Mouse (Mus musculus) right cerebral cortex, postnatal 25 days (tissue): ENCODE measurements around the gene Chpt1.
"Not testable (repeated sequence)": the region's sequence is repeated elsewhere in the genome, so short reads cannot be mapped to it uniquely, and the experiment has no call there.

Source experiments
- DNase-seq: peaks from one replicate; pipeline ENCODE4 v3.0.0; 2022

Gene Chpt1

DNA sequence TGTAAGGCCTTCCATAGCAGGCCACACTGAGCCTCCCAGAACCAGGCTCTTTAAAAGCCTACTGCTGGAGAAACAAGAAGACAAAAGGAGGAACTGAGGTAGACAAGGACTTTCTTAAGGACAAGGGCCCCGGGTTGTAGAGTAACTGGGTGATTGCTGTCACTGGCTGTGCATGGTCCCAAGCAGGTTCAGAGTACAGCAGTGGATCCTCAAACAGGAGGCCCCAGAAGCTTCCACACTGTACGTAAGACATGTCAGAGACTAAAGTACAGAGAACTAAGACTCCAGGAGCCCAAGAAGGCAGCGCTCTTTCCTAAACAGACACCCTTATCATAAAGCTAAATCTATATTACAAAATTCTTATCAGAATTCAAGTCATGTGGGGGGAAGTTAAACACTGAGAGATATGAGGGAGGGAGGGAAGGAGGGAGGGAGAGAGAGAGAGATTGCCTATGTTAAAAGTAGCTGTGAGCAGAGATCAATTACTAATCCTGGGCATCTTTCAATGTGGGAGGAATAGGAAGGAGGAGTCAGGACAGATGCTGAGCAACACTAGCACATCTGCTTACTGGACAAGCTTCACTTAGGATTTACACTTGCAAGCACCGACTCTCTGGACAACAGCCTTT is 8.8 kb downstream of the Chpt1 start:
- DNase-seq, result no peak

DNA sequence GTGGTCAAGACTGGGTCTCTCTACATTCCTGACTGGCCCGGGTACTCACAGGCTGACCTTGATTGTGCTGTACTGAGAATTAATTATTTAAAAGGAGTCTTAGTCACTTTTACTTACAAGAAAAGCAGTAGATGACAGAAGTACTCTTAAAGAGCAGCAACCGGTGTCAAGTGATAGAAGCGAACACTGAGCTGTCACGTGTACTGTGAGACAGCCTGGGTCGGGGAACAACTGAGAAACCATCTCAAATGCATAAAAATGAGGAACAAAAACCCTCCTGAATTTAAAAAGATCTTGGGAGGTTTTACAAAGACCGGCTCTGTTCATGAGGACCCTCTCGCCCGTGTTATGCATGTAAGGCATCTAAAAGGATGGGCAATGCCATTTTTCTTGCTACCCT is 11.2 kb downstream of the Chpt1 start:
- no peak for DNase-seq

DNA sequence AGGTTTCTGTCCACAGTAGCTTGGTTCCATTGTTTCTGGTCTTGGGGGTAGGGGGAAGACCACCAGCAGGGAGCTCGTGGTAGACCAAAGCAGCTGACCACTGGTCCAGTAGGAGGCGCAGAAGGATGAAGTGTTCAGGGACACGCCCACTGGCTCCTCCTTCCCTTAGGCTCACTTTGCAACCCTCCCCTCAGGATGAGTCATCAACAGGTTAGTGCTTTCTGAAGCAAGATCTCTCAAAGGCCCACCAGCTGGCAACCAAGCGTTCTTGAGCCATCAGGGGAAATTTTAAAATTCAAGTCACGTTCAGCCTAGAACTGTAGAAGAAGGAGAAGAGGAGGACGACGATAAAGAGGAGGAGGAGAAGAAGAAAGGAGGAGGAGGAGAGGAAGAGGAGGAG is 12.2 kb downstream of the Chpt1 start:
- no peak for DNase-seq

- no peak for DNase-seq
Measured at GRCm38 (mm10) chr10:88488629-88489028, 15.2 kb downstream of the Chpt1 start.

DNA sequence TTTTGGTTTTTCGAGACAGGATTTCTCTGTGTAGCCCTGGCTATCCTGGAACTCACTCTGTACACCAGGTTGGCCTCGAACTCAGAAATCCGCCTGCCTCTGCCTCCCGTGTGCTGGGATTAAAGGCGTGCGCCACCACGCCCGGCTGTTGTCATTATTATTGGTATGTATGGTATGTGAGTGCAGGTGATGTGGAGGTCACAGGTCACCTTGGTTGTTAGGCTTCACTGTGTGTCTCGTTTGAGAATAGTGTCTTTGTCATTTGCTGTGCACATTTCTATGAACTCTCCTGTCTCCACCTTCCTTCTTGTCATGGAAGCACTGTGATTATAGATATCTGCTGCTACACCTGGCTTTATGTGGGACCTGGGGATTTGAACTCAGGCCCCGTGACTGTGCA is 21.0 kb downstream of the Chpt1 start:
- DNase-seq, result not testable (repeated sequence)

DNA sequence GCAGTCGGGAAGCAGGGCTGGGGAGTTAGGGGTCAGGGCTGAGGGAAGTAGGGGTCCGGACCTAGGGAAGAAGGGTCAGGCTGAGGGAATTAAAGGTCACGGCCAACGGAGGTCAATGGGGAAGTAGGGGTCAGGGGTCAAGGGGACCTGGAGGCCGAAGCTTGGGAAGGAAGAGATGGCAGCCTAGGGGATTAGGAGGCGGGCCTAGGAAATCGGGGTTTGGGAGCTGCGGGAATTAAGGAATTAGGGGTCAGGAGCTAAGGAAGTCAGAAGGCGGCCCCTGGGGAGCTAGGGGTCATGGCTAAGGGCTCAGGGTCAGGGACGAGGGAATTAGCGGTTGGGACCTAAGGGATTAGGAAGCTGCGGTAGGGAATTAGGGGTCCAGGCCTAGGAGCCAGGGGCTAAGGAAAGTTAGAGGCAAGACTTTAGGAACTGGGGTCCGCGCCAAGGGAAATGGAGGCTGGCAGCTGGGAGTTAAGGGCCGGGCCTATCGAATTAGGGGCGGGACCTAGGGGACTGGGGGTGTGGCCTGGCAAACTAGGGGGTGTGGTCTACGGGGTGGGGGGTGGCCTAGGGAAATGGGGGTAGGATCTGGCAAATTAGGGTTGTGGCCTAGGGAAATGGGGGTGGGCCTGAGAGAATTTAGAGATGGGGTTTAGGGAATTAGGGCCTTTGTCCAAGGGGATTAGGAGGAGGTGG is 43.6 kb downstream of the Chpt1 start:
- no peak for DNase-seq

DNA sequence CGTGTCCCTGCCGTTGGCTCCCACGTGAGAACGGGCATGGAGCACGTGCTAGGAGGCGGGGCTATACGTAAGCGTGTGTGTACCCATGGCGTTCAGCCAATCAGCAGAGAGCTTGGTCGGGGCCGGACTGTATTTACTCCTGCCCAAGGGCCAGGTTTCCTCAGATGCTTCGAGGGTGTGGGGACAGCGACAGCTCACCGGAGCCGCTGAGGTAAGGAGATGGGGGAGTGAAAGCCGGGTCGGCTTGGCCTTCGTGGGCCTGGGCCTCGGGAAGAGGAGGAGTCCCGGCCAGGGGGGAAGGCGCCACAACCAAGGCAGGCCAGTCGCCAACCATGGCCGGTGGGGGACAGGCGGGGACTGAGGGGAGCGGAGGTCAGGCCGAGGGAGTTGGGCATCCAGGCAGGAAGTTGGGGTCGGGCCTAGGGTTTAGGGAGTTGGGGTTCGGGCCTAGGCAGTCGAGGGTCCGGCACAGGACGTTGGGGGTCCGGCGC is 44.3 kb downstream of the Chpt1 start, which contains the start of gene Sycp3:
TSS of gene Sycp3 (plus strand) at position 68 of the 491 bp plus-strand sequence.
- no peak for DNase-seq

DNA sequence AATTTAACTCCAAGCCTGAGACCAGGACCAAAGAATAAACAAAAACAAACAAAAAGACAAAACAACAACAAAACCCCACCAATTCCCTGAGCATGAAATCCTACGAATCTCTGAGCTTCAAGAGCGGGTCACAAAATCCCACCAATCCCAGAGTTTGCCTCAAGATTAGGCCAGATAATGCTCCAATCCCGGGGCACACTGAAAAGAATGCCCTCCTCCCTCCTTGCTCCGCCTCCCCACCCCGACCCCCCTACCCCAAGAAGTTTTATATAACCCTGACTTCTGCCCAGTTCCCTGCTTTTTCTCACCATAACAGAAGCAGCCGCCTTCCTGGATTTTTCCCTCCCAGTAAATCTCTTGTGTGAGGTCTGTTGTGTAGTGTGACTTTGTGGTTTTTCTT is 46.1 kb downstream of the Chpt1 start:
- no peak for DNase-seq

DNA sequence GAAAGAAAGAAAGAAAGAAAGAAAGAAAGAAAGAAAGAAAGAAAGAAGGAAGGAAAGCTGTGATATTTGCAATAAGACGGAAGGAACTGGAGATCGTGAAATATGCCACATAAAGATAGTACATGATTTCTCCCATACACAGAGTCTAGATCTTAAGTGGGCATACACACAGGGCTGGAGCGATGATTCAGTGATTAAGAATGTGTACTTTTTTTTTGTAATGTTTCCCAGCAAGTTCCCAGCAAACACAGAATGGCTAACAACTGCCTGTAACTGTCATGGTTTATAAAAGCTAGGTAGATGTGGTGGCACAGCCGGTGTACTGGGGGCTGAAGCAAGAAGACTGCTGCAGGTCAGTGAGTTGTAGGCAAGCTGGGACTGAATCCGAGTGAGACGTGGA is 51.9 kb downstream of the Chpt1 start:
- no peak for DNase-seq

- peak; percentile 15 for DNase-seq
Measured at GRCm38 (mm10) chr10:88451221-88451620, 52.7 kb downstream of the Chpt1 start.

DNA sequence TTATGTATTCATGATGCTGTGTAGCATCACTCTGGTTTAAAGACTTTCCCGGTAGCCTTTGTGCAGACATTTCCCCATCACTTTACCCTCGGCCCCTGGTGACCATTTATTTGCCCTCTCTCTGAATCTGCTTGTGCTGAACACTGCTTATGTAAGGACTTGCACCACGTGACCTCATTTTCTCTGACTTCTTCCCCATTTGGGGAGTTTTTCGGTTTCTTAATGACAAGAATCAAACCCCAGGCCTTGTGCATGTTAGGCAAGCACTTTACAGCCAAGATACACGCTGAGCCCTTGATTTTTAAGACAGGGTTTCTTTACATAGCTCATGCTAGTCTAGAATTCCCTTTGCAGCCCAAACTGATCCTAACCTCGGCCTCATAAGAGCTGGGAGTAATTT is 62.6 kb downstream of the Chpt1 start:
- DNase-seq, result no peak

DNA sequence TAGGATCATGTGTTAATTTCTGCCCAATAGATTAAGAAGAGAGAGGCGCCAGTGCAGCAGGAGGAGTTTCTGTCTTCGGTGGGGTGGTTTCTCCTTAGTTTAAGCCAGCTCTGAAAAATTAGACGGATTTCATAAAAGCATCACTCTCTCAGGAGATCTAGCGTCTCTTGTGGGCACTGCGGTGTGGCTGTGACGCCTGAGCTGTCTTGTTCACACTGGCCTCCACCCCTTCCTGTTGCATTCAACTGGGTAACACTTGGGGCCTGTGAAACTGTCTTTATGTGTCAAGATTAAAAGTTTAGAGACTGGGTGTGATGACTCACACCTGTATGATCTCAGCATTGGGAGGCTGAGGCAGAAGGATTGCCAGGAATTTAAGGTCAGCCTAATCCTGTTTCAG is 75.9 kb downstream of the Chpt1 start:
- no peak for DNase-seq

- no peak for DNase-seq
Measured at GRCm38 (mm10) chr10:88426896-88427295, 77.0 kb downstream of the Chpt1 start.

DNA sequence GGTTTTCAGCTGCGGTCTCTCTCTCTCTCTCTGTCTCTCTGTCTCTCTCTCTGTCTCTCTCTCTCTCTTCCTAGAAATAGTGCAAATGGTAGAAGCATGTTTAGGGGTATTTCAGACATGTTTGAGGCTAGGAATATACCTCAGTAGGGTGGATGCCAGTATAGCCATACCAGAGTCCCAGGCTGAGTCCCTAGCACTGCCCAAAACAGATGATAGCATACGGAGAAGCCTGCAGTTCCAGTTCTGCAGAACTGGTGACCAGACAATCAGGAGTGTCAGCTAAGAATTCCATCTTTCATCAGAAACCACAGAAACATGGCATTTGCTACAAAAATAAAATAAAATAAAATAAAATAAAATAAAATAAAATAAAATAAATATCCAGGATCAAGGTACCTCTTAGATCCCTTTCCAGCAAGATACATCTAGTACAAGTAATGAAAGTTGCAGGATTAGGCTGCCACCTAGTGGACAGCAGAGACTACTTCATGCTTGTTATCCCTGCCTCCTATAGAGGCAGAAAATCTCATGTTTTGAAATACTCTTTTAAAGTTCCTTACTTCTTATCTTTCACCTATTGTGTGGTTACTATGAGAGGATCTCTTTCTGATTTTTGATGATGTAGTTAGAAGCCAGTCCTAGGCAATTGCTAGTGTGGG is 77.6 kb downstream of the Chpt1 start:
- DNase-seq, result peak; percentile 25

DNA sequence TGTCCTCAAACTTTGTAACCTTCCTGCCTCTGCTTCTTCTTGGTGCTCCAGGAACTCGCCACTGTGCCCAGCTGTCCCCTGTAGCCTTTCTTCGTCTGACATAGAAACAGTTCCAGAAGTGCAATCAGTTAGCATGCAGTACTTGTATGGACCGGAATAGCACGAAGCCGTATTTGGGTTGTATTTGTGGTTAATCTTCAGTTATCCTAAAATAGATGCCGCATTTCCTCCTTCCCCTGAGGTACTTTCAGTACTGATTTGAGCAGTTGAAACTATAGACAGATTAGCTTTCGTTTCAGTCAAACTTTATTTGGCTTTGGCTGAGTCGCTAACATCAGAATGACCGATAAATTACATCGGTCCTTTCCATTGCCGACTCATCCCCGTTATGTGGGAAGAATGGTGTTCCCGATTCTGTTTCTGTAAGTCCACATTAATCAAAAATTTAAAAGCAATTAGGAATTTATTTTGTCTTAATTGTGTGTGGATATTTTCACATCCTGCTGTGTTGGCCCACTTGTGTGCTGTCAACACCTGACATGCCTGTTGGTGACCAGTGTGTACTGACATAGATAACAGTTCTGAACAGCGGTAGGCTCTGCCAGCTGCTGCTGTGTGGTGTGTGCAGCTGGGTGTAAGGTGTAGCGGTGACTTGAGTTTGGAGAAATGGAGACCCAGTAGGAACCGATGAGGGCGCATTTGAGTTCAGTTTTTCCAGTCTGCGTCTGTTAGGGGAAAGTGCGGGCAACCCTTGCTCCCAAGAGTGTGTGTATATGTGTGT is 83.0 kb downstream of the Chpt1 start:
- DNase-seq, result no peak

DNA sequence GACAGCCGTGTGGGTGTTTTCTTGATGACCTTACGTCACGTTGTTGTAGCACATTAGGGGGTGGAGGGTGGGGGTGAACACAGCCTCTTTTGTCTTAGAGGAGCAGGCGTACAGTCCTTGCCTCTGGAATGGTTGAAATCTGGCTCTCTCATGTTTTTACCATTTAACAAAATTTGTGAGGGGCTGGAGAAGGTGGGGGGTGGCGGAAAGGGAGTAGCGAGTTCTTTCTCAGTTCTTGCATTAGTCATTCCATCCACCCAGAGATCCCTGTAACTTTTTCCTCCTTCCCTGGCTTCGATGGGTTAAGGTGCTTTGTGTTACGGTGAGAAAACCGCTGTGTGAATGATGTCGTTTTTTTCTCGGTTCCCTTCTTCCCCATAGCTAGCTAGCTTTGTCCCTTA is 83.7 kb downstream of the Chpt1 start:
- no peak for DNase-seq

- DNase-seq, result no peak
Measured at GRCm38 (mm10) chr10:88417686-88418085, 86.2 kb downstream of the Chpt1 start.

DNA sequence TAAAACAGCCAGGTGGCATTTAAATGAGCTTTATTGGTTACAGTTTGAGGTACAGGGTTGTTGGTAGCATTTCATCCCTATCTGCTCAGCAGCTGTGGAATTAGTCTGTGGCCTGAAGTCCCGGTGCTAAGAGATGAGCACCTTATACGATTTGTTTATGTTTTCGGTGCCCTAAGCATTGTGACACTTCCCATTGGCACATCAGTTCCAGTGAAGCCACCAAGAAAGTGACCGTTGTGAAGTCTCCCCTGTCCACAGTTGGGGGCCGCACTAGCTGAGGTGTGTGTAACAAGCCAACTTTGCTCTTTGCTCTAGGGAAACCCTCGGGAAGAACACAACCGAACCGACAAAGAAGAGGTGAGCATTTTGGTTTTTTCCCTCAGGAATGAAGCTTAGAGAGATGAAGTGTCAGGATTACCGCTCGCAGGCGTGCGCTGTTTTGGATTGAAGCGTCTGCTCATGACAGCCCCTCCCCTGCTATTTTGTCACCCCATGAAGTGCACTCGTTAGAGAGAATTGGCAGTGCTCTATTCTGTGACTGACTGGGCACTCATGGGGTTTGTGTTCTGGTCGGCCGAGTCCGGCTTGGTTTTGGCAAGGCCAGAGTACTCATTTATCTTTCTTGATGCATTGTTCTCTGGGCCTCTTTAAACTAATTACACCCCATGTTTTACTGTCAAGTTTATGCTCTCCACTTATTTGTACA is 91.4 kb downstream of the Chpt1 start:
- no peak for DNase-seq

DNA sequence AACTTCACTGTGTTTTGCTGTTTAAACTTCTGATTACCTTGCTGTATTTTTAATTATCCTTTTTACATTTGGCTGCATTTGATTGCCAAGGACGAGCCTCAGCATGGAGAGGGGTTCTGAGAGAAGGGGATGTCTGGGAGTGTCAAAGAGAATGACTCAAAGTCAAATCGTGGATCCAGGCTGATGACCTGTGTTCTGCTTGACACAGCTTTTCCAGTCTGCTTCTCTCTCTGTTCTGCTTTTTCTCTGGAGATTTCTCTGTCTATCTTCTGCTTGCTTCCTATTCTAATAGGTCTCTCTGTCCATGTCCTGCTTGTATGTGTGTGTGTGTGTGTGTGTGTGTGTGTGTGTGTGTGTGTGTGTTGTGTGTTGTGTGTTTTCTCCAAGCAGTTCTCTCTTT is 94.1 kb downstream of the Chpt1 start:
- DNase-seq, result no peak

GRCm38 (mm10) chr10:88407875-88408631 is 95.8 kb downstream of the Chpt1 start:
- no peak for DNase-seq

GRCm38 (mm10) chr10:88405812-88406211 is 98.1 kb downstream of the Chpt1 start:
- DNase-seq, result no peak

DNA sequence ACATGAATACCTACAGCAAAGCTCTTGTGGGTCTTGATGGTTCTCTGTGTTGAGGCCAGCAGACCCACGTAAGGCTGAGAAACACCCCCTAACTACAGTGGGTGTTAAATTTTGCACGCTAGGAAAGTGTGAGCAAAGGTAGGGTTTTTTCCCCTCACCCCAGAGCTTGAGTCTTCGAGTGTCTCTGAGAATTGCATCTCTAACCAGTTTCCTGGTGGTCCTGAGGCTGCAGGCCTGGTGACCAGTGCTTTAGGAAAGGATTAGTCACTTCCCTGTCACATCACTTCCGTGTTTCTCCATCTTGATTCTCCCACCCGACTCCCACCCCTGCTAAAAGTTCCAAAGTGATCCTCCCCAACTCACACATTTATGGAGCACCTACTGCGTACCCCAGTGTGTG is 99.7 kb downstream of the Chpt1 start:
- DNase-seq, result no peak
